Mouse (Mus musculus) gastrocnemius, postnatal 4 days (tissue): Measurements from ENCODE around the gene Nrp1. TPM values are rescaled to one million over a fixed set of nuclear protein-coding genes. Genes with fewer than 3 reads are reported as not detected.

Source experiments
- DNase-seq, 2 experiments: peaks; one replicate each; pipeline ENCODE4 v3.0.0; 2021 to 2022; ENCODE audit warnings: low spot score in 2 of 2, mixed read lengths in 2 of 2
- long read RNA-seq, 2 experiments: library from polyadenylated mRNA; stranded (forward); transcript quantifications; one replicate each; pipeline ENCODE4 v2.0.0; 2021
- total RNA-seq, 2 experiments: library from RNA; stranded (reverse); gene quantifications; 2 replicates each; pipeline ENCODE4 v1.2.3; 2021

Gene Nrp1
- 10 to 100 TPM; 85.3 to 87.5 TPM for total RNA-seq
- long read RNA-seq, experiment 1, transcript Nrp1-201 (17 exons, 3,597 nt) = major isoform, 66 of 104 reads
- long read RNA-seq, experiment 1, partial matches to known transcripts = 15 of 104 reads
- long read RNA-seq, experiment 1, other reads (novel, unspliced or antisense) = 21 of 104 reads
- long read RNA-seq, experiment 2, transcript Nrp1-201 (17 exons, 3,597 nt) = major isoform, 58 of 110 reads
- long read RNA-seq, experiment 2, partial matches to known transcripts = 36 of 110 reads
- long read RNA-seq, experiment 2, other reads (novel, unspliced or antisense) = 16 of 110 reads

DNA sequence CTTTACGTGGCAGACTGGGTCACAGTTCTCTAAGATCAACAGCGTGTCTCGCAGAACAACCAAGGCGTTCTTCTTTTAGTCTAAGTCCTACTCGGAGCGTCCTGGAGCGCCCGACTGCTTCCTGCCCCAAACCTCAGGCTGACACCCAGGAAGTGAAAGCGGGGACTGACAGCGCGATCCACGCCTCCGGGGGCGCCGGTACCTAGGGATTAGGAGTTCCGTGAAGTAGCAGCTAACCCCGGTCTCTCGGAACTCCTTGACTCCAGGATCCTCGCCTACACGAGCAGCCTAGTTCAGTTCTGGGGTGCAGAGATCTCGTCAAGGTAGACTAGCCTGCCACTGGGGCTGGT lies at the start of gene Nrp1:
TSS of gene Nrp1 (plus strand) at position 199 of the 350 bp plus-strand sequence.
- peak; percentile 36 to 58 for DNase-seq

DNA sequence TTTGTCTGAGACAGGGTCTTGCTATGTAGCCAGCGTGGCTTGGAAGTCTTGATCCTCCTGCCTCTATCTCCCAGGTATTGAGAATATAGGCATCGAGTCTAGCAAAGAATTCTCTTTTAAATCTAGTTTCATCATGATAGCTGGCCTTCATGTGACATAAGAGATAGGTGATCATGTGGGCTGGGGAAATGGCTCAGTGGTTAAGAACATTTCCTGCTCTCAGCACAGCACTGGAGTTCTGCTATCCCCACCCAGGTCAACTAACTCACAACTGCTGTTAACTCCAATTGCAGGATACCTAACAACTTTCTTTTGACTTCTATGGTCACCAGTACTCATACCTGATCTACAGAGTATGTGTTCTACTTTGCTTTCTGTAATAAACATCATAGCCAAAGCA lies 37.6 kb upstream of the Nrp1 start:
- DNase-seq = no peak

DNA sequence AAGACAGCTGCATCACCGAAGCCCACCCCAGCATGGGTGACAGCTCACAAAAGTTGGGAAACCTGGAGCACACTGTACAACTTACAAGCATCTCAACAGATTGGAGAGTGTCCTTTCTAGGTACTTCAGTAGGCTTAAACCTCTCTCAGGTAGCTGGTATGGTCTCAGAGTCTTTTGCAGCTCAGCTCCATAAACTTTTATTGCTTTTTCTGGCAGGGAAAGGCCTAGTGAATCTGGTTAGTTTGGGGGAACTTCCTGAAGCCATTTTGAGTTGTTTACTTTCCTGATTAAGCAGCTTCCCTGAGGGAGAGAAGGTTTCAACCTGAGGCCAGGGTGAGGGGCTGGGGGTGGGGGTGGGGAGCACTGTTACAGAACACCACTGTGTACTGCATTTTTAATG lies 31.1 kb upstream of the Nrp1 start:
- no peak for DNase-seq

DNA sequence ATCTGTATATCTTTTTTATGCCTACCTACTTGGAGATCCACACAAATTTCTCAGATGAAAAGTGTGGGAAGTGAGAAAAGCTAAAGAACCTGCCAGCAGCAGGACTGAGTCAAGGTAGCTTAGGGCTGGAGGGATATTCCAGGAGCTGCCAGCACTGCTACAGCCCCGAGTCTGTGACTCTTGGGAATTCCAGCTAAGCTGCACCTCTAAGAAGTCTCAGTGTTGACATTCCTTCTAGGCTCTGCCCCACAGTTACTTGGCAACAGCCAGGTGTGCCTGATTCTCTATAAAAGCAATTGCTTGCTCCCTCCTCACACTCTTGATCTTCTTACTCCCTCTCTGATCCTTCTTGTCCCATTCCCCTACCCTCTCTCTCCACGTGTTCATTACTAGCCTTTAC lies 30.5 kb upstream of the Nrp1 start:
- no peak for DNase-seq

DNA sequence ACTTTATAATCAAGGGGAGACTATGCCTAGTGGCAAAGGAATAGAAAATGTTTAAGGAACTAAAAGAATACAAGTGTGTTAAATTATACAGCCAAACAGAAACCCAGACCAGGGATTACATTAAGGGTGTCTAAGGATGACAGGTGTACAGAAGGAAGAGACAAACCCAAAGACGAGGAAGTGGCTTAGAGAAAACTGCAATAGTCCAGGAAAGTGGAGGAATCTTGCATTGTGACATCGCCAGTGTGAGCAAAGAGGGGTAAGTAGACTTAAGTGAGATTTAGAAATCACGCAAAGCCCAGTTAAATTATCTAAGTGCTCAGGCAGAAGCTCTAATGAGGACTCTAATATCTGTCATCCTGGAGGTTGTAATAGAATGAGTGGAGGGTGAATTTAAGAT lies 28.9 kb upstream of the Nrp1 start:
- DNase-seq = no peak

DNA sequence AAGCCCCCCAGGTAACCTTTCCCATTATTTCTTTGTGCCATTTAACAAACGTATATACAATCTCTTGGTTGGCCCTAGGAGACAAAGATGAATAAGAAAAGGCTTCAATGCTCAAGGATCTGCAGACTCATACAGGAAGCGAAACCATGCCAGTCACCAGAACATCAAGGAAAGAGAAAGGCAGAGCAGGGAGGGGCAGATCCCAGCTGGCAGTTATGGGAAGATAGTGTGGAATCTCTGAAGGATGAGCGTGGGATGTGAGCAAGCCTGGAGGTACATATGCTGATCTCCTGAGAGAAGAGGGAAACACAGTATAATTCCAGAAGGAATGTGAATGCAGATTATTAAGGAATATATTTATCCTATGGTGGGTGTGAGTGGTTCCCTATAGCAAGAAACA lies 22.4 kb upstream of the Nrp1 start:
- no peak for DNase-seq

DNA sequence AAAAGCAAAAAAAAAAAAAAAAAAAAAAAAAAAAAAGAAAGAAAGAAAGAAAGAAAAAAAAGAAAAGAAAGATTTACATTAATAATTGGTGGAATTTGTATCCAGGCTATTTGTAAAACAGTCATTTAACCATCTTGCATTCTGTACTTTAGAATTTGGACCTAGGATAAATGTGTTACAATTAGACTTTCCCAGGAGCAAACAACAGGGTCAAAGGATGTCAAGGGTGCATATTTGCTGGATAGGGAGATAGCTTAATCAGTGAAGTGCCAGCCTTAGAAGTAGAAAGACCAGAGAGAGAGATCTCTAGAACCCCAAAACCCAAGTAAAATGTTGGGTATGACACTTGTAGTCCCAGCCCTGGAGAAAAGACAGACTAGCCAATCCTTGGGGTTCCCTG lies 19.5 kb upstream of the Nrp1 start:
- DNase-seq = no peak

DNA sequence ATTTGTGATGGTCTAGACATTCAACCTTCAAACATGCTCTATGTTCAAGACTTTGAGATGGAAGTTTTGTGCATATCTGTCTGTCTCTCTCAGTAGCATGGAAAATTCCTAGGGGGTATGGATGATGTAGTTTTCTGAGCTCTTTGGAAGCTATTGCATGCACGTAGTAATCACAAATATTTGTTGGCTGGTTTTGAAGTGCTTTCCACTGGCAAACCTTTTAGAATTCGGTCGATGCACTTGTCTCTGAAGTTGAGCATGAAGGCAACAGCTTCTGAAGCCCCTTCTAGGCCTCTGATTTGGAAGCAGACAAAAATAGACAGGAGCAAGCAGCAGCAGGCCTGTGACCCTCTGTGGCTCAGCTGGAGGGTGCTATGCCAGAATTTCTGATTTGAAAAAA lies 18.9 kb upstream of the Nrp1 start:
- no peak for DNase-seq

DNA sequence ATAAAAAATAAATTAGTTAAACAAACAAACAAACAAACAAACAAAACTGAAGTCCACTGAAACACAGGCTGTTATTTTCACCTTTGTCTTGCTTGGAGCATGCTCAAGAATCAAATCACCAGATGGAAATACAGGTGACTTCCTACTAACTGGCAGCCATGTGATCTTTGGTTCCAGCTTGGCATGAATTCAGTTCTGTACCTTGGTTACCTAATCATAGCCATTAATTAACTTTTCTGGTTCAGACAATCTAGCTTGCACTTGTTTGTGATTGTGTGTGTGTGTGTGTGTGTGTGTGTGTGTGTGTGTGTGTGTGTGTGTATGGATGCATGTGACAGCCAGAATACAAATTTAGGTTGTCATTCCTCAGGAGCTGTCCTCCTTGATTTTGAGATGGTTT lies 8.0 kb upstream of the Nrp1 start:
- no peak for DNase-seq

DNA sequence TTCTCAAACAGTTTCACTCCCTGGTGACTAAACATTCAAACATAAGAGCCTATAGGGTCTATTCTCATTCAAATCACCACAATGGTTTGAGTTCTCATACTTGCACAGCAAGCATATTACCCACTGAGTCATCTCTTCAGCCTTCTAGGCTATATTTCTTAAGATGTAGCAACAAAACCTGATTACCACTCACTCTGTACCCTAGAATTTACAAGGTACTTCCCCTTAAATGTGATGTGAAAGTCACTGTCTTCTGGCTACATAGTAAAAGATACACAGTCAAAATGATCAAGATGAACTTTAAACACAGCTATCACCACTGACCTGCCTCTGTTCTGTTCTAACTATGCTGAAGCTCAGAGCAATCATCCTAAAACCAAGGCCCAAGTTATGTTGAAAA lies 7.2 kb upstream of the Nrp1 start:
- no peak for DNase-seq

DNA sequence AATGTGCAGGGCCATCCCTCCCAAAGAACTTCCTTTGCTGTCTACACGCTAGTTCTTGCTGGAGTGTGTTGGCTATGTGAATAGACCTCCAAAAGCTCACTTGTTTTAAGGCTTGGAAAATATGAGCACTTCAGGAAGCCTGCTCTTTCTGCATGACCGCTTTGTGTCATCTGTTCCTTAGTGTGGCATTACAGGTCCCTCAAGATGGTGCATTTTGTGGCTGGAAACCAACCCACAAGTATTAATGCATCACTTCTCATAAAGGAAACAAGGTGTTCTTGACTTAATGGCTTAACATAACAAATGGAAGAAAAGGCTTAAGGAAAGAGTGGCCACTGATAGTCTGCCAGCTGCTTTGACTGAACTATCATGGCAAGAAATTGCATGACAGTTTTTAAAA lies 5.6 kb upstream of the Nrp1 start:
- no peak for DNase-seq

DNA sequence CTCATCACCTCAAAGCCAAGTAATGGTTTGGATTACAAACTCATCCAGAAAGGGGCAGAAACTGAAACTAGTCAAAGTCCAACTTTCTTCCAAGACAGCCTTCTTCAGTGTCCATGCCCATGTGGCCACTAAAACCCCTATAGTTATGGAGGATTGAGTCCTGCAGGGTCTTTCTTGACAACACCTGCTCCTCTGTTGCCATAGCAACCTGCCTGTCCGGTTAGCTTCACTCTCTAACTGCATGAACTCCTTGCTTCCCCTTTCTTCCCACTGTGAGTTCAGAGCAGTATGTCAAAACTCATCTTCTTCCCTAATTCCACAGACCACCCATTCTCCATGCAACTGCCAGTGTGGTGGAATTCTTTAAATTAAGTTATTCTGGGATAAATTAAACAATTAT lies 4.4 kb upstream of the Nrp1 start:
- no peak for DNase-seq

DNA sequence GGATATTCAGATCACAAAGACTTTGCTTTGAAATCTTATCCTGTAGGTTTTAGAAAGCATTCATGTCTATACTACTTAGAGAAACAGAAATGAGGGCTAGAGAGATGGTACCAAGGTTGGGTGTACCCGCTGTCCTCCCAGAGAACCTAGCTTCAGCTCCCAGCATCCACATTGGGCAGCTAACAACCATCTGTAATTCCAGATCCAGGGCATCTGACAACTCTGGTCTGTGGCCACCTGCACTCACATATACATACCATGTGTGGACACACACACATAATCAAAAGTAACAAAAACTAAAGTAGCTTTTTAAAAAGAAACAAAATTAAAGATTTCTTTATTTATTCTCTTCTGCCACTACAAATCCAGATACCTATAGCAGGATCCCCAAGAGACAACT lies 3.3 kb upstream of the Nrp1 start:
- DNase-seq = no peak

DNA sequence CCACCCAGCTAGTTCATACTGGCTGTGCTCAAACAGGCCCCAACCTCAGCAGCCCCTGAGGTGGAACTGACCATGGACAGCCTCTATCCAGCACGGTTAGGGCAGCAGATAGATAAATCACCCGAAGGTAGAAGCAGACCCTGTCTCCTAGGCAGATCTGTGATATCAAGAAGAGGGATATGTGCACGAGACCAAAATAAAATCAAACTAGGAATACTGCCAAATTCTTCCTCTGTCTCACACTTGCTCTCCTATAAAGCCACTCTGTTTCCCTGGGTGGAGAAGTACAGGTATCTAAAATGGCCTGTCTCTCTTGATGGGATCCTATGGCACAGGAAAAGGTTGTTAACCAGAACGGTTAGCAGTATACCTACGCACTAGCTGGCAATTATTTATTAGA lies 2.2 kb upstream of the Nrp1 start:
- DNase-seq = no peak

DNA sequence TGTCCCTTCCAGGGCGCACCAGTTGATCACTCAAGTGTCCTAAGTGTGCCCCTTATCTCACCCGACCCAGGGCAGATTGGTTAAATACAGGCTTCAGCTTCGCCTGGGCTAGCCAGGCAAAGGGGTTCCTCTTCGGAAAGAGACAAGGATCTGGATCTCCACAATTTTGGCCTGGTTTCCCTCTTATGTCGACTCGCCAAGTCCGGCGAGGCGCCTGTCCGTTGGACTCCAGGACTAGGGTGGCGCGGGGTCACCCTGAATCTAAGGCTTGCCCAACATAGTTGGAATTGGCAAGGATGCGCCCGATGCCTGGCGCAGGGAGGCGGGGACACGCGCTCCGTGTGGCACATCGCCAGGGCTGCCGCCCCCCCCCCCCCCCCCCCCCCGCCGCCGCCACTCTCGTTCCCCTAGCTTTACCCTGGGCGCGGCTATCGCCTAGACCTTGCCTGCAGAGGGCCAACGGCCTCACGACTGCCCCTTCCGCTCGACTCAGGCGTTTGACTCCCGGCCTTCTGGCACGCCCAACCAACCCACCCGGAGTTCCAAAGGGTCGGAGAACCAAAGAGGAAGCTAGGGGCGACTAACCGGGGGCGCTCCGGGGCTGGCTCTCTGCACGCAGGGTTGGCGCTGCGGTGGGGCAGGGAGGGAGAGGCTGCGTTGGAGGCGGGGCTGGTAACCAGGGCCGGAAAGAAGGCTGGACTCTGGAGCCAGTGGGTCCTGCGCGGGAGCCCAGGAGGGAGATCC lies 1.4 kb upstream of the Nrp1 start:
- peak; percentile 76 to 86 for DNase-seq

DNA sequence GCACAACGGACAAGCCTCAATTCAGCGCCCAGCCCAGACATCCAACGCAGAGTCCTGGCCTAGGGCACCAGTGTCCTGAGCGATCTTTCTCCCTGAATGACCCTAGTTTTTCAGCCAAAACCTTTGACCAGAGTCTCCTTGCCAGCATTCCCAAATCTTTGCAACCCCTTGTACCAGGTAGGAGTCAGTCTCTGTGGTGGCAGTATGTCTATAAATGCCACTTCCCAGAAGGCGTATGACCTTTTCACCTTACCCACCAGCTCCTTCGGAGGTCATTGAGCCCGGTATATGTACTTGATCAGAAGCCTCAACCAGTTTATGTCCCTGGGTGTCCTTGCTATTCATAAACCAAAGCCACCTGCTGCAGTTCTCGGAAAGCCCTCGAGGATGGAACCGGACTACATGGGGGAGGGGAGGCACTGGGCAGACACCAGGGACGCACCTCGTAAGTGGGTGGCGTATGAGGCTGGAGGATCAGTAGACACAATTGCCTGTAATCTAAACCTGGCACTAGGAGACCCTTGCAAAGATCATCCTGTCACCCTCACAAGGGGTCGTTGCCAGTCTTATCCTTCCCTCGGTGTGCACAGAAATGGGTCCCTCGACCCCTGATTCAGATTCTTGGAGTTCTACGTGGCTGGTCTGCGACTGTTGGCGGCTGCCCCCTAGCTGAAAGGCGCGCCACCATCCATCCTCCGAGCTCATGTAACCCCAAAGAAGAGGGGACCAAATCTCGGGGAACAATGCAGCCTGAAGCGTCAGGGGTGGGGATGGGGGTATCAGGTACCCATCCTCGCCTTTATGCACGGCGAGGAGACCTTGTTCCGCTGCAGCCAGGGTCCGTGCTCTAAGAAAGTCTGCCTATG lies 631 bp upstream of the Nrp1 start:
- peak; percentile 43 to 75 for DNase-seq

DNA sequence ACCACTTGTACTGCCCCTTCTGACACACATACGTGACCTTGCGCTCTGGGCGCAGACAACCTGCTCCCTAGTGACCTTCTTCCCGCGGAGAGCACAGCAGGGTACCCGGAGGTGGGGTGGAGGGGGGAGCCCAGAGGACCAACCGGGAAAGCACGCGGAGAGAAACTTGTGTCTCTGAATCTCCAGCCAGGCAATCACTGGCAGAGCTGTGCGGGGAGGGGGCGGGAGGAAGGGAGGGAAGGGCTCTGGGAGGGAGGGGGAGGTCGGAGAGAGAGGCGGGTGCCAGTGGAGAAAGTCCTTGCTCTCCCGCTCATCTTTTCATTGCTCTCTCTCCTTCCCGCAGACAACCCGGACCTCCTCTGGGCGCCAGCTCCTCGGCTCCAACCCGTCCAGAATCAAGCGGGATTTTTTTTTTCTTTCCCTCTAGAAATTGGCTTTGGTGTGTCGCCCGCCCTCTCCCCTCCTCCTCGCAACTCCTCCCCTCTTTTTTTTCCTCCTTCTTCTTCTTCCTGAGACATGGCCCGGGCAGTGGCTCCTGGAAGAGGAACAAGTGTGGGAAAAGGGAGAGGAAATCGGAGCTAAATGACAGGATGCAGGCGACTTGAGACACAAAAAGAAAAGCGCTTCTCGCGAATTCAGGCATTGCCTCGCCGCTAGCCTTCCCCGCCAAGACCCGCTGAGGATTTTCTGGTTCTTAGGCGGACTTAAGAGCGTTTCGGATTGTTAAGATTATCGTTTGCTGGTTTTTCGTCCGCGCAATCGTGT lies 534 bp downstream of the Nrp1 start:
- DNase-seq = peak; percentile 39 to 70

DNA sequence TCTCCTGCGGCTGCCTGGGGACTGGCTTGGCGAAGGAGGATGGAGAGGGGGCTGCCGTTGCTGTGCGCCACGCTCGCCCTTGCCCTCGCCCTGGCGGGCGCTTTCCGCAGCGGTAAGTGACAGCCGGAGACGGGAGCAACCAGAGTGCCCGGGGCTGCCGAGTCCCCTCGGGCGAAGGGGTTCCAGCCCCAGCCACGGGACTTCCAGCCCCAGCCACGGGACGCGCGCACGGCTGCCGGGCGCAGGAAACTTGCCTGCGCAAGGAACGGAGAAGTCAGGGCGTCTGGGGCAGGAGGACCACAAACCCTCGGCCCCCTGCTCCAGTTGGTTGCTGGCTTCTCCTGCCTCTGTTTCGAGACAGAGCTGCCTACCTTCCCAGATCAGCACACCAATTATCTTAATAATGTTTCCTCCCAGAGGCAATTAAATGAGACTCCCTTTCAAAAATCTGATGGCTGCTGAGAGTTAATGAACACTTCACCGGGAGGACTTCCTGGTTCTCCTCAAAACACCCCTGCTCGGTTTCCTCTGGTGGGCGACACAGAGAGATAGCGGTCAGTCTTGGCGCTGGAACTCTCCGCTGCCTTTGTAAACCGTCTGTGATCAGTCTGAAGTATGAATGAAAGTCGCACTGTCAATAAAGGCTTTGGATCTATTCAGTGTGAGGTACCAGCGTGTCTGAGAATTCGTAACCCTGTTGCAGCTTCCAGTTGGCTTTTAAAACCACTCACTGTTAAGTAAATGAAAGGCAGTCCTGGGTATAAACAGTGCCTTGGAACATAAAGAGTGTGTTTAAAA lies 1.3 kb downstream of the Nrp1 start:
- DNase-seq = peak; percentile 30 to 55

DNA sequence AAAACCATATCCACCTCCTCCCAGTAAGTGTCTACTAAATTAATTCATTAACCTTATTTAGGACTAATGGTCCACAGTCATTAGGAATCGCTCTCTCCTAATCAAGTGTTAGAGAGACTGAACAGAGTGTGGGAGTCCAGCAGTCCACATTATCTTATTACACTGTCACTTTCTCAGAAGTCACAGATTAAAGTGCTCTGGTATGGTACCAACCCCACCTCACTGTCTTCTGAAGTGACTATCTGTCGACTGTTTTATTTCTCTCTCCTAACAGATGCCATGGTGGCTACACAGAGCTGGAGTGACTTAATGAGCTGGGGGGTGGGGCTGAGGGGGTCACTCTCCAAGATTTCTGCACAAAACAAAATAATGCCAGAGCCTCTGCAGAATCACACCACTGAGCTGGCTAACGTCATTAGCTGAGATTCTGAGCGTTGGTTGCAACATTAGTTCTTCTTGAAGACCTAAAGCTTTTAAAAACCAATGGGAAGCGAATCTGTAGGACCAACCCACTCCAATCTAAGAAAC lies 3.0 kb downstream of the Nrp1 start:
- no peak for DNase-seq

DNA sequence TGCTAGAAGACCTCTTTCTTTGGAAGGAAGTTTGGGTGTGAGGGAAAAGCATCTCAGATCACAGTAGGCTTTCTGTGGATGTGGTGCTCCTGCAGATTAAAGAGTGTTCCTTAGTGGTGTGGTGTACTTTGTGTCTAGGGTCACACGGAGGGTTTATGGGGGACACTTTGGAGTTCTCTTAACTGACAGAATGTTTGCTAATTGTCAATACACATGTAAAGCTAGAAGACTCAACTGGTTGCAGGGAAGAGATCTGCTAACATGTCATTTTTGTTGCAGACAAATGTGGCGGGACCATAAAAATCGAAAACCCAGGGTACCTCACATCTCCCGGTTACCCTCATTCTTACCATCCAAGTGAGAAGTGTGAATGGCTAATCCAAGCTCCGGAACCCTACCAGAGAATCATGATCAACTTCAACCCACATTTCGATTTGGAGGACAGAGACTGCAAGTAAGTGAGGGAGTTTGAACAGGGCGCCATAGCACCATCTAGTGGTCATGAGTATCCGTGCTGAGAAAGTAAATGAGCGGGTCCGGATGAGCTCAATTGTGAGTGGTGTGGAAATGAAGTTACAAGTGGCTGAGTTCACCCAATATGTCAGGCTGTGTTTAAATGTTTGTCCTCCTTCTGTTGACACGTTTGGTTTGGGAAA lies 4.7 kb downstream of the Nrp1 start:
- peak; percentile 48 to 75 for DNase-seq
